Mouse (Mus musculus) small intestine, adult 2 months (tissue): ENCODE results near the gene Sipa1l3.

Experiments used
- CTCF ChIP-seq: fragments of 200-500 bp; IDR thresholded peaks from 2 replicates; pipeline ENCODE4 v1.5.1; 2012; ENCODE audit warnings: low read depth, mild to moderate bottlenecking, control low read depth, inconsistent platforms, low read length, moderate library complexity, mixed read lengths; ENCODE audit not compliant: insufficient replicate concordance, insufficient read length; ENCODE audit errors: extremely low read depth
- POLR2A ChIP-seq: fragments of 200-500 bp; IDR thresholded peaks from 2 replicates; pipeline ENCODE4 v1.6.1; 2012; ENCODE audit warnings: low read depth, mild to moderate bottlenecking, control low read depth, inconsistent platforms, low read length, moderate library complexity

DNA sequence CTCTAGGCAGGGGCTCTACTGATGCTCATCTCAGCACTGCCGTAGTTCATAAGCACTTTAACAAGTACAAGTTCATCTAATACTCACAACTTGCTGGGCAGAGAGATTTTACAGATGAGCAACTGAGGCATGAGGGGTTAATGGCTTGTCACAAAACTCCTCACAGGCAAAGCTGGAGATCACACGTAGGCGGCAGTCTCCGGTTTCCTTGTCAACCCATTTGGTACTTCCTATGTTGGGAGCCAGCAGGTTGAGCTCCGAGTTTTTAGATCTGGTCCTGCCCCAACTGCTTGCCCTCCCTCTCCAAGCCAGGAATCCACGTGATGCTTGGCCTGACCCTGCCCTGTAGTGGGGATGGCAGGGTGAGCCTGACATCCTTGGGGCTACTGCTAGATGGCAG lies 191.4 kb downstream of the Sipa1l3 start:
- TF ChIP-seq POLR2A (no peak), CTCF (no peak)
